Mouse (Mus musculus) olfactory bulb, adult 2 months (tissue): ENCODE measurements around the gene Zpr1.

ENCODE experiments used
- CTCF ChIP-seq: fragments of 200-500 bp; IDR thresholded peaks from 2 replicates; pipeline ENCODE4 v1.5.1; 2012; ENCODE audit warnings: low read depth, mild to moderate bottlenecking, low read length, moderate library complexity; ENCODE audit not compliant: insufficient read depth
- POLR2A ChIP-seq: fragments of 200-500 bp; IDR thresholded peaks from 2 replicates; pipeline ENCODE4 v1.6.1; 2012; ENCODE audit warnings: mild to moderate bottlenecking, low read depth, low read length, moderate library complexity; ENCODE audit not compliant: insufficient read depth

- TF ChIP-seq POLR2A (no peak), CTCF (no peak)
These were observed 36.3 kb downstream of the Zpr1 start for GRCm38 (mm10) chr9:46309121-46309520.
